Mouse (Mus musculus) heart, adult 2 months (tissue): ENCODE measurements around the gene Shb.

Source experiments
- CTCF ChIP-seq: fragments of 200-600 bp; IDR thresholded peaks from 2 replicates; pipeline ENCODE4 v1.8.1; 2022; ENCODE audit warnings: antibody characterized with exemption, mild to moderate bottlenecking, moderate library complexity
- POLR2A ChIP-seq: fragments of 200-500 bp; IDR thresholded peaks from 2 replicates; pipeline ENCODE4 v1.6.1; 2011; ENCODE audit warnings: mild to moderate bottlenecking, low read depth, low read length, control low read depth; ENCODE audit not compliant: insufficient read depth

- TF ChIP-seq POLR2A: no peak
- TF ChIP-seq CTCF: no peak
These were observed 28.5 kb downstream of the Shb start for GRCm38 (mm10) chr4:45503816-45504215.
